Mouse (Mus musculus): ENCODE measurements around the gene Cldn13.
"Not testable (repeated sequence)": the region's sequence is repeated elsewhere in the genome, so short reads cannot be mapped to it uniquely, and the experiment has no call there.

Gene Cldn13

DNA sequence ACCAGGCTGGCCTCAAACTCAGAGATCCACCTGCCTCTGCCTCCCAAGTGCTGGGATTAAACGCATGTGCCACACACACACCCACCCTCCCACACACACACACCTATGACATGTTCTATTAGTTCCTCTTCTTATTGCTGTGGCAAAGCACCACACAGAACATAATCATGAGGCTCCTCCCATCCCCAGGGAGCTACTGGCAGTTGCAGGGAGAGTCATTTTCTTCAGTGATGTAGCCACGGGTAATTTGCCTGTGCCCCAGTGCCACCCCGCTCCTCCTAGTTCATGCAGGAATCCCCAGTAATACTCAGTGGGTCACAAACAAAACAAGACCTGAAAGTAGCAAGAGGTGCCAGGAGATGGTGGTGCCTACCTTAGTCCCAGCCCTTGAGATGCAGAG is 19.3 kb upstream of the Cldn13 start:
- no peak for DNase-seq (ENCODE audit: low read depth, low spot score)

DNA sequence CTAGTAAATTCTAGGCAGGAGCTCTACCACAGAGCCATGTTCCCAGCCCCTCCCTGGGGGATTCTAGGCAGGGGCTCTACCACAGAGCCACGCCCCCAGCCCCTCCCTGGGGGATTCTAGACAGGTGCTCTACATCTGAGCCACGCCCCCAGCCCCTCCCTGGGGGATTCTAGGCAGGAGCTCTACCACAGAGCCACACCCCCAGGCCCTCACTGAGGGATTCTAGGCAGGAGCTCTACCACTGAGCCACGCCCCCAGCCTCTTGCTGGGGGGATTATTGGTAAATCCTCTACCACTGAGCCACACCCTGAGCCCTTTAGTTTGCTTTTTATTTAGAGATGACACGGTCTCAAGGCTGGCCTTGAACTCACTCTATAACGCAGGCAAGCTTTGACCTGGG is 18.4 kb upstream of the Cldn13 start:
- DNase-seq (ENCODE audit: low read depth, low spot score), result not testable (repeated sequence)

DNA sequence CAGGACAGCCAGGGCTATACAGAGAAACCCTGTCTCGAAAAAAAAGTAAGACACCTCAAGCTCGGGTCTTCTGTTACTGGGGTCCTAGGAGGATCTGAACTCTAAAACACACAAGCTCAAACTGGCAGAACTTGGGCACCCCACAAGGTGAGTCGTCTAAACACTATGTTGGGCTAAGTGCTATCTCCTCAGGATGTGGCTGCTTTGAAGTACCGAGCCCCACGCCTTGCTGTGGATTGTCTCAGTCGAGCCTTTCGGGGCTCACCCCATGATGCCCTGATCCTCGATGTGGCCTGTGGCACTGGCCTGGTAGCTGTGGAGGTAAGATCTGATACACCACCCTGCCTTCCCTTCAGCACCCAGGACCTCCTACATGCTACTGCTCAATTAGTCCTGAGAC is 18.0 kb upstream of the Cldn13 start:
- DNase-seq (ENCODE audit: low read depth, low spot score), result no peak

DNA sequence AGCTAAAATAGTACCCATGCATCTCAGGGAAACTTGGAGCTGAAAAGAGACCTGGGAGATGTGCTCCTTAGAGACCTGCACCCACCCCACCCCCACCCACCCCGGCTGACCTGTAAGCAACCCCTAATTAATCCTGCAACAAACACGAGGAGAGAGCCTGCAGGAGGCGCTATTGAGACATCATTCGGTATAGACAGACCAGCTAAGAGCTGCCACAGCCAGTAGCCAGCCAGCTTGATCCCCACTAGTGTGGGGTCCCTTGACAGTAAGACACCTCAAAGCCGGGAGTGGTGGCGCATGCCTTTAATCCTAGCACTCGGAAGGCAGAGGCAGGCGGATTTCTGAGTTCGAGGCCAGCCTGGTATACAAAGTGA is 17.6 kb upstream of the Cldn13 start:
- peak; percentile 11 for DNase-seq (ENCODE audit: low read depth, low spot score)

DNA sequence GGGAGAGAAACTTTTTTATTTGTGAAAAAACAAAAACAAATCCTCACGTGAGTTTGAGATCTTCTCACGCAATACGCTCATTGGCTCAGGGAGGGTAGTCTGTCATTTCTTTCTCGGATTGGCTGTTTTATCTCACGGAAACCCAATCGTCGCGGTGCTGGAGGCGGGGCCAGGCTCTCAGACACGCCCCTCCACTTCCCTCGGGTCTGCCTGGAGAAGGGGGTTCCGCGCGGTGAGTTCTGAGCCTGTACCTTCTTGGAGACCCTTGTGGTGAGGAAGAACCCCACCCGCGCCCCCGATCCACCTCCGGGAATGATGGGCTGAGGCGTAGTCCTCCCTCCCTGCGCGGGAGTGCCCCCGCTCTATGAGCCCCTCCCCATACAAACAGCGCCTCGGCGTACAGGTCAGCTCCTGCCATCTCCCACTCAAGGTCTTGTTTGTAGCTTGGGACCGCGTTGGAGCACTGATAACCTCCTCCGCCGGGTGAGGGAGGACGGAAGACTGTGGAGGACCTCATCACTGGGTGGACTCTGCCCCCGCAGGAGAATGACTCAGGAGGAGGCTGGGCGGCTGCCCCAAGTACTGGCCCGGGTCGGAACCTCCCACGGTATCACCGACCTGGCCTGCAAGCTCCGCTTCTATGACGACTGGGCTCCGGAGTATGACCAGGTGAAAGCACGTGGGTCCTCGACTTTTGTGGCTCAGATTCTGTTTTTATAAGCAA is 17.0 kb upstream of the Cldn13 start, which contains the start of gene Mettl27:
Gene Mettl27 (plus strand): TSS at position 190 of the 724 bp plus-strand sequence.
- DNase-seq (ENCODE audit: low read depth, low spot score), result peak; percentile 67

DNA sequence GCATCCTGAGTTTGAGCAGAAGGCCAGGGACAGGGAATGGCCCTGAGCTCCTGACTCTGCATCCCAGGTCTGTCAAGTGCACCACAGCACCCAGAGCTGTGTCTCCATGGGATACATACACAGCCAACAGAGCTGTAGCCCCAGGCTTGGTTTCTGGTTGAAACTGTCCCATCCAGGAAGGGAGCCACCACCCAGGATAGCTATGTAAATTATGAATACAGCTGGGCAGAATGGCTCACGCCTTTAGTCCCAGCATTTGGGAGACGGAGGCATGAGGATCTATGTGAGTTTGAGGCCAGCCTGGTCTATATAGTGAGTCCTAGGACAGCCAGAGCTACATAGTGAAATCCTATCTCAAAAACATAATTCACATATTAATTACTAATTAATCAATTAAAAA is 14.7 kb upstream of the Cldn13 start:
- DNase-seq (ENCODE audit: low read depth, low spot score), result no peak

DNA sequence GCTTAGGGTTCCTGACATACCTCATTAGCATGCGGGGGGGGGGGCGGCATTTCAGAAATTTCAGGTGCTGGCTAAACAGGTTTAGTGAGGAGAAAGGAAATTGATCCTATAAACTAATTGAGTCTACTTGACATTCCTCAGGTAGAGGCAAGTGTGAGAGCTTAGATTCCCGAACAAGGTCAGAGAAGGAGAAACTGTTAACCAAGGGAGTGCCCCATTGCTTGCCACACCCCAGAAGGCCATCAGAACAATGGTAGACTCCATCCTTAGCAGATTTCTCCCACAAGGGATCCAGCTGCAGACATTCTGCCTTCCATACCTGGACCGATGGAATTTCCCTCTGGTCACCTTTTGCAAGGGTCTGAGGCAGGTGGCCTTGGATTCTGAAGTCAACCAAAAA is 11.4 kb upstream of the Cldn13 start:
- no peak for DNase-seq (ENCODE audit: low read depth, low spot score)

DNA sequence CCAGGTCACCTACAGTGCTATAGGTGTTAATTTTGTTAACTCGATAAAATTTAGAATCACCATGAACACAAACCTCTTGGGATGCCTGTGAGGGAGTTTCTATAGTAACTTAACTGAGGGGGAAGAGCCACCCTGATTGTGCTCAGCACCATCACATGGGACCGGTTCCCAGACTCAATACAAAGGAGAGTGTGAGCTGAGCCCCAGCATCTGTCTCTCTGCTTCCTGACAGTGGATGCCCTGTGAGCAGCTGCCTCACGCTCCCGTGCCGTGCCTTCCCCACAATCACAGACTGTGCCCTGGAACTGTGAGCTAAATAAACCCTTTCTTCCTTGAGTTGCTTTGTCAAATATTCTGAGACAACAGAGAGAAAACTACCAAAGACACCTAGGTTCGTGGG is 7.8 kb upstream of the Cldn13 start:
- peak; percentile 3 for DNase-seq (ENCODE audit: low read depth, low spot score)

DNA sequence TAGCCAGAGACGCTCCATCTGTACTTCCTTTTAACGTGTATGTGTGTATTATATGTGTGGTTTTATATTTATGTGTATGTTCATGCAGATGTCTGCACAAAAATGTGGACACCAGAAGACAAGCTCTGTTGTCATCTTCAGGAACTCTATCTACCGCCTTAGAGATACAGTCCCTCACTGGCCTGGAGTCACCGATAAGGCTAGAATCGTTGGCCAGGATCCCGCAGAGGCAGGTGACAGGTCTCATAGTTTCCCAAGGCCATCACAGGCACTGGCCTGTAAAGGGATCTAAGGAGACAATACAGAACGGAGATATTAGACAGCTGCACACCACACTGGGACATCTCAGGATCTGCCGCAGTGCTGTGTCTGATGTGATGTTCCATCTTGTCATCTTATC is 5.8 kb upstream of the Cldn13 start:
- no peak for DNase-seq (ENCODE audit: low read depth, low spot score)

DNA sequence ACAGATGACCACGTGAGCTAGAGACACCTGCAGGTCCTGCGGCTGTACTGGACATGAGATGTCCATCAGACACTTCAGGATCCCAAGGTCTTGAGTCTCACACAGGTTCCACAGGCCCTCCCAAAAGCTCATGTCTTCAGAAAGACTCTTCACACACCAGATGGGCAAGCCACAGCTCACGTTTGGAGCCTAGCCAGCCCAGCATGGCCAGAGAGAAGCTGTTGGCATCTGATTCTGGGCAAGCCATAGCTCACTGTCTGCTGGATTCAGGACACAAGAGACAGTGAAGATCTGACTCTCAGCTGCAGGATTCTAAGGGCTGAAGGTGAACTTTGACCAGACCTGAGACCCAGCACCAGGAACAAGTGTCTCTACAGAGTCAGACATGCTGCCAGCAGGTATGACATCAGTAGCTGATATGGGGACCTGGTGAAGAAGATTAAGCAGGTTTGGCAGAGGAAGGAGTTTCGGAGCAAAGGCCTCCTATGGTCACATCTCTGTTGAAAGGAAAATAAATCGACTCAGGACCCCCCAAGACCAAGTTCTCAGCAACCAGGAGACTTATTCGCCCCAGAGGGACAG is 4.9 kb upstream of the Cldn13 start:
- no peak for DNase-seq (ENCODE audit: low read depth, low spot score)

DNA sequence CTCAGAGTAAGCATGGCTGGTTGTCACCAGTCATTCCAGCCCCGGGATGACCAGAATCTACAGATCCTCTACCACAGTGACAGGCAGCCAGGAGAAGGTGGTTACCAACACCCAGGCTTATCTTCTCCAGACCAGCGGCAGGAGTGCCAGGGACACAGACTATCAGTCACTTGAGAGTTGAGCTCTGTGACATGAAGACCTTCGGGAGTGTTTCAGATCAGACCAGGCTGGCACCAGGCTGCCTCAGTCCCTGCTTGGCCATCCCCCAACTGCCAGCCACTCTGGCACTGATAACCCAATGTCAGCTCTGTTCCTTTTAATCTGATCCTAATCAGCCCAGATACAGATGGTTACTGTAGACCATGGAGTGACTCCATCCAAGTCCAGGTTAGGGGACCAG is 3.8 kb upstream of the Cldn13 start:
- DNase-seq (ENCODE audit: low read depth, low spot score), result no peak

DNA sequence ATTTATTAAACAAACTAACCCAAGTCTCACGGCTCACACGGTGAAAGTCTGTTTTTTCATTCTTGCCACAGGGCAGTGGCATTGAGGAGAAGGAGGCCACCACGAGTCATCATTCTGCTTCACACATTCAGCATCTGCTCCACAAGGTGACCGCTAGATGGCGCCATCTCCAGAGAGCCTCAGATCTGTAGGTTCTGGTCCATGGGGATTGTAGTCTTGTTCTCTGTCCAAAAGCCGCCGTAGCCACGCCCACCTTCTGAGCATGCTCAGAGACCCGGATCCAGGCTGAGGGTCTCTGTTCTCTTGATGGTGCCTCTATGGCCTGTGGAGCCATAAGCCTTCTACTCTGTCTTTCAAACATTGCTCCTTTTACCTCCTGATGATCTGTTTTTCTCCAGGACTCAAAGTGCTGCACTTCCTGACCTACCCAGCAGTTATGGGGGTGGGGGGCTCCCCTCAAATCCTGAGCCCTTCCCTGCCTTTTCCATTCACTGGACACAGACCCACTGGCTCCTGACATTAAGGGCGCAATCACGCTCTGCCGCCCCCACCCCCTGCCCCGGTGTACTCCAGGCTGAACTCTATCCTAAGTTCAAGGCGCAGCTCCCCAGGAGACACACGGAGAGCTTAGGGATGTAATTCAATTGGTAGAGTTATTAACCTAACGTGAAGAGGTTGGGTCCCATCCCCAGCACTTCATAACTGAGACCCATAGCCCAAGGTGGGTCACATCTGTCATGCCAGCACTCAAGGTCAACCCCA is 2.9 kb upstream of the Cldn13 start:
- DNase-seq (ENCODE audit: low read depth, low spot score), result peak; percentile 2

DNA sequence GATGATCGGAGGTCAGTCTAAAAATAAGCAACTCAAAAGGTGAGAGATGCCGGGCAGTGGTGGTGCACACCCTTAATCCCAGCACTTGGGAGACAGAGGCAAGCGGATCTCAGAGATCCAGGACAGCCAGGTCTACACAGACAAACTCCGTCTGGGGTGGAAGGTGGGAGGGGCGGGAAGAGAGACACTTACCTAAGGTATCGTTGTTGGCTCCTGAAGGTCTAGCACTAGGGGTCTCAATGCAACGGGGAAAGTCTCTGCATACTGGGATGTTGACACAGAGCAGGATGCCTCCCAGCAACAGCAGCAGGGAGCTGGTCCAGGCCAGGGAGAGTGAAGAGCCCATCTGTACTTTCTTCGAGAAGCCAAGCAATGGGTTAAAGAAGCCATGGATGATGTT is 816 bp downstream of the Cldn13 start:
- DNase-seq (ENCODE audit: low read depth, low spot score), result no peak

DNA sequence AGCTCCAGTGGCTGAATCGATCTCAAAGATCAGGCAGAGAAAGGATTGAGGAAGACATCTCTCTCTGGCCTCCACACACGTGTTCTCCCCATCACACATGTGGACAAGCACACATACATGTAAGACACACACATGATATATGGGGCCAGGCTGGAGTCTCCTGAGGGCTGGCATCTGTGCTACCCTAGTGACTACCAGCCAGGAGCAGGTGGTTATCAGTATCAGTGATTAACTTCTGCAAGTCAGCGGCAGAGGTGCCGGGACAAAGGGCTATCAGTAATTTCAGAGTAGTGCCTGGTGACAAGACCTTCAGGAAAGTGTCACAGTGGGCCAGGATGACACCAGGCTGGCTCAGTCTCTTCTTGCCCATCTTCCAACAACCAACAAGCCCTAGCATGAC is 1.6 kb downstream of the Cldn13 start:
- no peak for DNase-seq (ENCODE audit: low read depth, low spot score)

DNA sequence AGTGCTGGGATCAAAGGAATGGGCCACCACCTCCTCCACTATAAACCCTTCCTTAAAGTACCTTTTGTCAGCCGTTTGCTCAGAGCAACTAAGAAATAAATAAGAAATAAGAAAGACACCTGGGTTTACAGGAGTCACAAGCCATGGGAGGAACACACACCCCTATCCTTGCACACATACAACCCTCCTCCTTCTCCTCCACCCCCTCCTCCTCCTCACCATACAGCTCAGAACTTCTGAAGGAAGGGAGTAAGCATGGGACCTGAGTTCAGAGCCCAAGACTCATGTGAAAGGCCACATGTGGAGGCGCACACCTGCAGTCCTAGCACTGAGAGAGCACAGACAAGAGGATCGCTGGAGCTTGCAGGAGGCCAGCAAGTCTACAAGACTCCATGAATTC is 2.0 kb downstream of the Cldn13 start:
- no peak for DNase-seq (ENCODE audit: low read depth, low spot score)

DNA sequence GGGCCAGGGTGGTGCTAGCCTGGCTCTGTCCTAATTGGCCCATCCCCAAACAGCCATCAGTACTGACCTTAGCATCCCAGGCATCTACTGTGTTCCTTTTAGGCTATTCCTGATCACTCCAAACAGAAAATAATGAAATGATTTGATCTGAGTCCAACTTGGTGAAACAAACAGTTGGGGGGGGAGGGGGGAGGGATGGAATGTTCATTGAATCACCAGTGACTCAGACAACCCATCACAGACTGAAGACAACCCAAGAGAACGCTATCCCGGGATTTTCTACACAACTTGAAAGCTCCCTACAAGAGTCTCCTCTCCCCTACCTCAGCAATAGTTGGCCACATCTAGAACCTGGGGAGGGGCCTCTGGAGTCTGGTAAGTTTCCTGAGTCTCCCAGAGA is 3.4 kb downstream of the Cldn13 start:
- no peak for DNase-seq (ENCODE audit: low read depth, low spot score)

DNA sequence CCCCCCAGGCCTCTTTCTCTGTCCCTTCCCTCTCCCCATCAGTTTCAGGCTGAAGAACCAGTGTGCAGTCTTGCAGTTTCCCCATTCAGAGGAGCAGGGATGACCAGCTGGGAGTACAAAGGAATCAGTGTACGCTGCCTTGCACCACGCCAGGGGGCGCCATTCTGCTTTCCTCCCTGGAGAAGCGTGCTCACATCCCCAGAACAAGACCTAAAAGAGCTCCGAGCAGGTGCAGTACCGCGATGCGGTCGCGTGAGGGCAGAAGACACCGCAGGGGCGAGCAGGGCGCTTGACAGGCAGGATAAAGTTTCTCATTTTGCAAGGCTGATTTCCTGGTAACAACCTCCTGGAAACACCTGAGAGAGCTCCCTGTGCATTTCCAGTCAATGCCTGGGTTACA is 8.2 kb downstream of the Cldn13 start:
- peak; percentile 77 for DNase-seq (ENCODE audit: low read depth, low spot score)

DNA sequence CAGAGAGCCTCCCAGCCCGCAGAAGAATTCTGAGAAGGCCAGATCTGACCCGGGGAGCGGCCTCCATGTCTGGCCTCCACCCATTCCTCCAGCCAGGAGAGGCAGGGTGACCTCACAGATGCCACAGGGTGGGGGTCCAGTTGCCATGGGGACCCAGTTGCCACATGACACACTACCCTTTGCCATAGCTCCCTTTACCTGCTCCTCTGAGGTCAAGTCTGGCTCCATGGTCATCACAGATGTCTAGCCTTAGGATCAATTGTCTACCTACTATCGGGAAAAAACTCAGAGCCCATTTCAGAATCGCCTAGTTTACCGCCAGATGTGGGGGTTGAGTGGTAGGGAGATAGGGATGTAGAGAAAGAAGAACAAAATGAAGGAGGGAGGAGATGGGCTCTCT is 8.7 kb downstream of the Cldn13 start, which contains the start of gene Tmem270:
Gene Tmem270 (minus strand): TSS at position 101 of the 400 bp plus-strand sequence.
- DNase-seq (ENCODE audit: low read depth, low spot score), result no peak

DNA sequence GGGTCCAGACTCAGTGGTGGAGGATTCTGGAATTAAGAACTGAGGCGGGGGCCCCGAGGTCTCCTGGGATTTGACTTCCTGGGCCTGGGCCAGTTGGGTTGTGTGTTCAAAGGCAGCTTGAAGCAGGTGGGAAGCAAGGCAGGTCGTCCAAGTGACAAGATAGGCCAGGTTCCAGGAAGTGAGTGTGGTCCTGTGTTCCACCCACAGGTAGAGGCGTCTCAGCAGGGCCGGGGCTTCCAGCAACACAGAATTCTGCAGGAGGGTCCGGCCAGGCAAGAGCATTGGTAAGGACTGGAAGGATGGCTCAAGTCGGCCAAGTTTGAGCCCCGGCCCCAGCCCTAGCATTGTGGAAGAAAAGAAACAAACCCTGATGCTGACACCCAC is 13.7 kb downstream of the Cldn13 start:
- DNase-seq (ENCODE audit: low read depth, low spot score), result no peak

DNA sequence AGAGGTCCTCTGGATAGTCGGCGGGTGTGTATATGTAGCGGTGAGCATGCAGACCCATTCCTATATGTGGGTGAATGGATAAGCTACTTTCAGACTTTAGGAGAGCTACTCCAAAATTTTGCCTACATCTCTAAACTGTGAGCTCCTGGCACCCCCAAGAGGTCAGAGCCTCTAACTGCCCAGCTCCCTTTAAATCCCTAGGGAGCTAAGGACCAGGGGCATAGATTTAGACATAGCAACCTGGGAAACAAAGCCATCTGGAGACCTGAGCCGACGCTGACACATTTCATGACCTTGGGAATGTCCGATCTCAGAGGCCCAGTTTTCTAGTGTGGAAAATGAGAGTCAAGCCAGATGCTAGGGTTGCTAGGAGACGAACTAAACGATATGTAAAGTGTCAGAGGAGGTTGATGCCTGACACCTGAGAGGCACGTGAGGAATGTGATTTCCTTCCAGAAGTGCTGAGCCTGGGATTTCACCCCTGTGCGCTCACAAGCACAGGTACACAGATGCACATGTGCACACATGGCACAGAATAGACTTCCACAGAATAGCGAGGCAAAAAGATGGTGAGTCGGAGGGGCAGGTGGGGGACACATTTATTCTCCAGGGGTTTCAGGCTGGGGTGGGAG is 14.2 kb downstream of the Cldn13 start:
- DNase-seq (ENCODE audit: low read depth, low spot score), result peak; percentile 4

DNA sequence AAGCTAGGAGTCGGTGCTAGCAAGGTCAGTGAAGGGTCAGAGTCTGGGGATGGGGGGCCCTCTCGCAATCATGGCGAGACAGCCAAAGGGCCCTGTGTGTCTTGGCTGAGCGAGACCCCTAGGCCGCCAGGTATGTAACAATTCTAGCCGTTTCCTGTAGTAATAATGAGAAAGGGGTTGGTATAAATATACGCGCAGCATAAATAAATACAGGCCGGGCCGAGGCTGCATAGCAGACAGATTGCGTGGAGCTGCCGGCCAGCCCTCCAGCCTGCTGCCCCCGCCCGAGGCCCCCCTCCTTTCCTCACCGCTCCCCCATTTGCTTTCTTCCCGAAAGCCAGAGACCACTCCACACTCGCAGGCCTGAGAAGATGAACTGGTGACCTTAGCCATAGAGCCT is 17.7 kb downstream of the Cldn13 start:
- no peak for DNase-seq (ENCODE audit: low read depth, low spot score)

DNA sequence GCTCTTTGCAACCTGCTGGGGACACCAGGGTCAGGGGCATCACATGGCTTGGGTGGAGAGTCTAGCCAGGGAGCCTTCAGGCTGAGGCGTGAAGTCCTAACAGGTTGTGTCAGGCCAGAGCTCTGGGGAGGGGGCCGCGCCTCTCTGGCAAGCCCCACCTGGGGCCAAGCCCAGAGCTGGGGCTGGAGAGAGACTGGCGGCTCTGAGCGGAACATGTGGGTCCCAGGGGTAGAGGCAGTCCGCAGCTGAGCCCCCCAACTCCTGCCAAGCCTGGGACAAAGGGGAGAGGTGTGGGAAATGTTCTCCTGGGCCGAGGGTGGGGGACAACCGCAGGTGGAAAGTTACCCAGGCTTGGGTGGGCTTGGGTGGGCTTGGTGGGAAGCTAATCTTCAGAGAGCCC is 18.4 kb downstream of the Cldn13 start:
- DNase-seq (ENCODE audit: low read depth, low spot score), result no peak

Measured in telencephalon, adult 2 months (tissue).